Mouse (Mus musculus): ENCODE data around the gene Rtn4rl1.

Gene Rtn4rl1

GRCm38 (mm10) chr11:75213372-75214080 is 19.9 kb downstream of the Rtn4rl1 start:
- DNase-seq (ENCODE audit: low spot score), result no peak

DNA sequence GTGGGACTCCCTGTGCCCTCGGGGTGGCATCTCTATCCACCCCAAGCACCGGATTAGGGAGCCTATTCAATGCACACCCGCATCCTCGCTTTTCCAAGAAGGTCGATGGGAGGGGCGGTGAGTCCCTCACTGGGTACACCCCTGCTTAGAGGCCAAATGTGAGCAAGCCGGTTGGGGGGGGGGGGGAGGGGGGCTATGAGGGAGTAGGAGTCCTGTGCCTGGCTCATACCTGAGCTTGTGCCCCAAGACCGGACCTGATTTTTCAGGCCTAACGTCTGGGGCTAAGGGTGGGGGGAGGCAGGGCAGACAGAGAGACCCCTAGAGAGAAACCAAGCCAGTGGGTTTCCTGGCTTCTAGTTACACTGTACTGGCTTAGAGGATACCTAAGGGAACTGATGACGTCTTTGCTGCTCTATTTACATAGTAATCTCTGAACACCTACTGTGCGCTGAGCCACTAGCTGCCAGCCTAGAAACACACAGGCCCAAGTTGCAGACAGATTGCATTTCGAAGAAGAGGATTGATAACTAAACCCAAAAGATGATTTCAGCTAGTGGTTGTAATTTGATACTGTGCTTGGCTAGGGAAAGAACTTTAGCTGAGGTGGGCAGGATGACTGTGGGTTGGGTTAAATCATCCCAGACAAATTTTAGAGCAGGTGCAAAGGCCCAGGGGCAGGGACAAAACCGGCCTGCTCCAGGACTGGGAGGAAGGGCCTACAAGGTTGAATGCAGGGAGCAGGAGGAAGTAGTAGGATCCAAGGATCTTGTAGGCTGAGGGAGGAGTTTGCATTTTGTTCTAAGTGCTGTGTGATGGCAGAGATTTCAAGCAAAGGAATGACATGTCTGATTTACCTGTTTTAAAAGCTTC is 20.7 kb downstream of the Rtn4rl1 start:
- no peak for DNase-seq (ENCODE audit: low spot score)

GRCm38 (mm10) chr11:75220115-75220514 is 26.5 kb downstream of the Rtn4rl1 start:
- no peak for DNase-seq (ENCODE audit: low spot score)

DNA sequence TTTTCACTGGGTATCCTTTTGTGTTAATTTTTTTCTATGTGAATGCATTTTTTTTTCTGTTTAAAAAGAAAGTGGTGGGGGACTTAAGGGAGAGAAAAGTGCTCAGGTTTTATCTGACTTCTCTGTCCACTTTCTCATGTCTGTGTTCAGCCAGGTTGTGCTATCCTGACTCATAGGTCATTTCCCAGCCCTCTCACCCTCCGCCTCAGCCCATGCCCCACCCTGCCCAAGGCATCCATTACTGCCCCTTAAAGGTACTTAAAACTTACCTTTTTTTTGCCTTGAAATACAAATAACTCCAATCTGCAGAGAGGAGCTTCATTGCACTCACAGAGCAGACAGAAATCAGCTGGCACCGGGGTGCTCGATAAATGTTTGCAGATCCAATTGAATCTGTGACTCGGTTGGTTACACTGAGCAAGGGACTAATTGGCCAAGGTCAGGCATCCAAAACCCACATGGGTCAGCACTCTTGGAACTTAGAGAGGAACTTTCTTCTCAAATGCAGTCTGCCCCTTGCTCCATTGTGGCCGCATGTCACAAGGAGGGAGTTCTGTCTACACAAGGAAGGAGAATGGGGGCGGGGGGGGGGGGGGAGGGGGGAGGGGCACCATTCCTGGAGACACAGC is 27.0 kb downstream of the Rtn4rl1 start:
- no peak for DNase-seq (ENCODE audit: low spot score)

DNA sequence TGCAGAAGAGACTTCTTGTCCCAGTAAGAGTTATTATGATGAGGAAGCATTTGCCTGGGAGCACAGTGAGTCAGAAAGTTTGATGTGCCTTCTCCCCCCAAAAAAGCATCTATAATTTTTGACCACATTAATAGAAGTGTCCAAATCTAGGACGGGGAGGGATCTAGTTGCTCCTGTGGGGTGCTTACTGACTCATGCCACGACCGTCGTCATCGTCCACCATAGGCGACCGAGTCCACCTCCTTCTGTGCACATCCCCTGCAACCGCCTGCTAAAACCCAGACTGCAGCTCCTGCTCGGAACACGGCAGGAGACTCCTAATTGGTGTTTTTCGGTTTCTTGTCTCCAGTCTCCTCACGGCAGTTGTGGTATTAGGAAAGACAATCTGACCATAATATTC is 30.5 kb downstream of the Rtn4rl1 start:
- no peak for DNase-seq (ENCODE audit: low spot score)

GRCm38 (mm10) chr11:75224835-75225234 is 31.3 kb downstream of the Rtn4rl1 start:
- no peak for DNase-seq (ENCODE audit: low spot score)

DNA sequence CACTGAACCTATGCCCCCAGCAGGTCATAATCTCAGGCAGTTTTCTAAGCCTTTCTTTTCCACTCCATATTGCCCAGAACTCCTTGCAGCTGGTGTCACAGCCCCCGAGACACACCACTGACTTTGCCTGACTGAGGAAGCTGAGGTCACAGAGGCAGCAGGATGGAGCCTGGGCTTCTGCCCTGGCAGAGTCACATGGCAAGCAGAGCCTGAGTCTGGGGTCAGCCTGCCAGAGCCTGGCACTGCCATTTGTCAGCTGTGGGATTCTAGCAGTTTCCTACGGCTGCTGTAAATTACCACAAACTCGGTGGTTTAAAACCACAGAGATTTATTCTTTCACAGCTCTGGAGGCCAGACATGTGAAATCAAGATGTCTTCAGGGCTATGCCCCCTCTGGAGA is 34.0 kb downstream of the Rtn4rl1 start:
- no peak for DNase-seq (ENCODE audit: low spot score)

DNA sequence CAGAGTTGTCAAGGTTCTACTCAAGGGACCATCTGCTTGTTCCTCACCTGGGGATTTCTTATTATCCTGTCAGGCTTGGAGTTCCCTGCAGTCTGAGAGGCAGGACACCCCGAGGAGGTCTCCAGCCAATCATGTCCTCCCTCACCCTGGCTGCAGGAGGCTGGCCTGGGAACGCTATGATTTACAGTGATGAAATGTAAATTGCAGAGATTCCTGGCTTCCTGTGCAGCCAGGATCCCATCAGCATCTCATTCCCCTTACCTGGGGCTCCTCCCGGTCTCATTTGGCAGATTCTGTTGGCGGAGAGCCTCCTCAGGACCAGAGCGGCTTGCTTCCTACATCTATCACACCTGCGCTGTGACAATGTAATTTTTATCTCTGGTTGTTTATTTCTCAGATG is 35.7 kb downstream of the Rtn4rl1 start:
- no peak for DNase-seq (ENCODE audit: low spot score)

GRCm38 (mm10) chr11:75230272-75230760 is 36.7 kb downstream of the Rtn4rl1 start:
- DNase-seq (ENCODE audit: low spot score), result no peak

DNA sequence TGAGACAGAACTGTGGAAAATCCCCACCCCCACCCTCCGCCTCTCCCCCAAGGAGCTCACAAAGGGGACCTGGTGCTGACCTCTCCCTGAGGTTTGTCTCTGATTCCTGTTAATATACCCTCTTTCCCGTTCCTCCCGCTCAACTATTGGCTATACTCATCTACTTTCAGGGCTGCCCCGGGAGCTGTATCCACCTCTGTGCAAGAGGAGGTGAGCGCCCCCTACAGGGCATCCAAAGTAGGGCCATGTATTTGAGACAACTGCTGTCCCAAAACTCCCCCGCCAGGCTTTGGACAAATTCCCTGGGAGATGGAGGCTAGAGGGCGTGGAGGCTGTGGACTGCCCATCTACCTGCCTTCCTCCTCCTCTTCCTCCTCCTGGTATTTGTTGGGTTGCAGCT is 38.2 kb downstream of the Rtn4rl1 start:
- DNase-seq (ENCODE audit: low spot score), result peak; percentile 35

- no peak for DNase-seq (ENCODE audit: low spot score)
These were observed 38.9 kb downstream of the Rtn4rl1 start for GRCm38 (mm10) chr11:75232434-75232833.

- no peak for DNase-seq (ENCODE audit: low spot score)
These were observed 41.2 kb downstream of the Rtn4rl1 start for GRCm38 (mm10) chr11:75234745-75235144.

- DNase-seq (ENCODE audit: low spot score), result no peak
These were observed 46.8 kb downstream of the Rtn4rl1 start for GRCm38 (mm10) chr11:75240158-75240934.

GRCm38 (mm10) chr11:75242710-75243255 is 49.2 kb downstream of the Rtn4rl1 start:
- no peak for DNase-seq (ENCODE audit: low spot score)

GRCm38 (mm10) chr11:75244368-75245275 is 51.0 kb downstream of the Rtn4rl1 start:
- DNase-seq (ENCODE audit: low spot score), result no peak

DNA sequence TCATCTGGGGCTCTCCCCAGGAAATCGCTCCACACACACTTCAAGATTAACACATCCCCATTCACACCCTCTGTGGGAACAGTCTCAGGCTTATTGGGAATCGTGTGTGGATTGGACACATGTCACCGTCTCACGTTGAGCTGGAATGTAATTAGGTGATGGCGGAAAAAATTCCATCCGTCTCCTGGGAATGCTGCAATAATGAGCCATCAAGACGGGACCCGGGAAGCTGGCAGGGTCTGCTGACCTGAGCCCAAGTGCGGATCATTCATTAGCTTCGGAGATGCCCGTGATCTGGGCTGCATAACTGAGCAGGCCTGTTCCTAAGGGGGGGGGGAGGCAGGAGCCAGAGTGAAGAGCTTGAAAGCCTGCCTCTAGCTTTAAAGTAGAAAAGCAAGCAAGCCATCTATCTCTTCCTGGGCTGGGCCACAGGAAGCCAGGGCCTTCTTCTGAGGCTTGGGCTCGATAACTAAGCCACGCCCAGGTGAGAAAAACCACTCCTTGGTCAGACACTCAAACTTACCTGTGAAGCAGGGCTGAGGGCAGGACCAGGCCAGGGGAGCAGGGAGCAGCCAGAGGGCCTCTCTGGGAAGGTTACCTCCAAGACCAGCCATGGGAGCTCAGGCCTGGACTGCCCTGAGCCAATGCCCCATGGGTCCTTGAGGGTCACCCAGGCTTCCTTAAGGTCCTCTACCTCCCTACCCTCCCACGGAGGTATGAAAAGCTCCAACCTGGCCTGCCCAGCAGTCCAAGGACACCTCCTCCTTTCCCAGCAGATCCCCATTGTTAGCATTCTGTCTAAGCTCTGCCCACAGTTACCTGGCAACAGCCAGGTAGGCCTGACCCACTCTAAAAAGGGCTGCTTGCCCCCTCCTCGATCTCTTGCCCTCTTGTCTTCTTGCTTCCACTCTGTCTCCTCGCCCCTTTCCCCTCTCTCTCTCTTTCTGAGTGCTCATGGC is 52.1 kb downstream of the Rtn4rl1 start:
- DNase-seq (ENCODE audit: low spot score), result no peak

DNA sequence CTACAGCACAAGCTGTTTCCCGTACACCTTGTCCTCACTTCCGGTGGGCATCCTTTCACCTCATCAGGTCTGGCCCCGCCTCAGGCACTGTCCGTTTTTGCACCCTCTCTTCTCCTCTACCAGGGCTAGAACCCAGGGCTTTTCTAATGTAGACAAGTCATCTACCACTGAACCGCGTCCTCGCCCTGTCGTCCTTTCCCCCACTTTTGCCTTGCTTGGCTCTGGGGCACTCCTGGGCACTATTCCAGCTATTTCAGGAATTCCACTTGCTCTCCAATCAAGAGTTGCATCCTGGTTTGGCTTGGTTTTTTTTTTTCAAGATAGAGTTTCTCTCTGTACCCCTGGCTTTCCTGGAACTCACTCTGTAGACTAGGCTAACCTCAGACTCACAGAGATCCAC is 53.0 kb downstream of the Rtn4rl1 start:
- DNase-seq (ENCODE audit: low spot score), result no peak

GRCm38 (mm10) chr11:75247137-75247730 is 53.7 kb downstream of the Rtn4rl1 start:
- DNase-seq (ENCODE audit: low spot score), result no peak

- DNase-seq (ENCODE audit: low spot score), result no peak
These were observed 56.0 kb downstream of the Rtn4rl1 start for GRCm38 (mm10) chr11:75249588-75249987.

Measured in spleen, adult 12 weeks (tissue).